Mouse (Mus musculus): ENCODE measurements around the gene Mrps7.
"Not testable (repeated sequence)": the region's sequence is repeated elsewhere in the genome, so short reads cannot be mapped to it uniquely, and the experiment has no call there.

Mrps7 gene

DNA sequence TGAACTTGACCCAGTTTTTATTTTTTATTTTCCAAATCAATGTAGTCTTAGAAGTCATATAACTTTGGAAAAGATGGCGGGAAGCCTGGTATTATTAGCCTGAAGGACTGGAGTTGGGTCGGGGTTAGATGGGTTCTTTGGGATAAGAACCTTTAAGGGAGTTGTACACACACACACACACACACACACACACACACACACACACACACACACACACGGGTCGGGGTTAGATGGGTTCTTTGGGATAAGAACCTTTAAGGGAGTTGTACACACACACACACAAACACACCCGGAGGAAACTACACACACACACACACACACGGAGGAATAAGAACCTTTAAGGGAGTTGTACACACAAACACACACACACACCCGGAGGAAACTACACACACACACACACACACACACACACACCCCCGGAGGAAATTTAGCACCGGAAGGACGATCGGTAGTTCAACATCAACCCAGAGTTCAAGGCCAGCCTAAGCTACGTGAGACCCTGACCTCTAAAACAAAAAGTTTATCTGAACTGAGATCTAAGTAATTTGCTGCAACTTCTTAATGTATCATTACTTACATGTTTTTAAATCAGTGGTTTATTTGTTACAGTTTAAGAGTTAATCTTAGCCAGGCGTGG is 24.9 kb downstream of the Mrps7 start:
- no peak for DNase-seq (ENCODE audit: extremely low spot score)

DNA sequence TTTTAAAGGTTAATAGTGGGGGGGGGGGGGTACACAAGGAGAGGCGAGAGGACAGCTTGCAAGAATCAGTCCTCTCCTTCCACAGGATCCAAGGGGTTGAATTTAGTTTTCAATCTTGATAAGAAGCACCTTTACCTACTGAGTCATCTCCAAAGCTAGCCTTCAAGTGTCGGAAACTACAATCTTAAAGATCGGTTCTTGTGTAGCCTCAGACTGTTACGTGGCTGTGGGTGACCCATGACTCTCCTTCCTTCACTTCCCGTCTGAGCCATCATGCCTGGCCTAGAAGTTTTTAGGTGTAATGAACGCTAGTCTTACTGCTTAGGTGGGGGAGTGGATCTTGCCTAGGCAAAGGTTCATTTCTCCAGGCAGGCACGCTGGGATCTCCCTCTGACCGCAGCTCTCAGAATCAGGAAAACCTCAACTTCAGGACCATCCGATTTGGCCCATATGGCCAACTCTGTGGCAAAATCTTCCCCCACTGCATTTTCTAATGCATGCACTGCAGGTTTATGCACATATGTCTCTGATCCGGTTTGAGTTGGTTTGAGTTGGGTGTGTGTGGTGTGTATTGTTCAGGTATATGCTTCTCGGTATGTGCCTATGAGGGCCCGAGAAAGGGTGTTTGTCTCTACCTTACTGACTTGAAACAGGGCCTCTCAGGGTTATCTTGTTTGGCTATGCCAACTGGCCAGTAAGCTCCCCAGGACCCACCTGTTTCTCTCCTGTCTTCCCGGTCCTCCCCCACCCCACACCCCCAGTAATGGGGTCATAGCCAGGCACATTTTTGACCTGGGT is 26.2 kb downstream of the Mrps7 start:
- no peak for DNase-seq (ENCODE audit: extremely low spot score)

DNA sequence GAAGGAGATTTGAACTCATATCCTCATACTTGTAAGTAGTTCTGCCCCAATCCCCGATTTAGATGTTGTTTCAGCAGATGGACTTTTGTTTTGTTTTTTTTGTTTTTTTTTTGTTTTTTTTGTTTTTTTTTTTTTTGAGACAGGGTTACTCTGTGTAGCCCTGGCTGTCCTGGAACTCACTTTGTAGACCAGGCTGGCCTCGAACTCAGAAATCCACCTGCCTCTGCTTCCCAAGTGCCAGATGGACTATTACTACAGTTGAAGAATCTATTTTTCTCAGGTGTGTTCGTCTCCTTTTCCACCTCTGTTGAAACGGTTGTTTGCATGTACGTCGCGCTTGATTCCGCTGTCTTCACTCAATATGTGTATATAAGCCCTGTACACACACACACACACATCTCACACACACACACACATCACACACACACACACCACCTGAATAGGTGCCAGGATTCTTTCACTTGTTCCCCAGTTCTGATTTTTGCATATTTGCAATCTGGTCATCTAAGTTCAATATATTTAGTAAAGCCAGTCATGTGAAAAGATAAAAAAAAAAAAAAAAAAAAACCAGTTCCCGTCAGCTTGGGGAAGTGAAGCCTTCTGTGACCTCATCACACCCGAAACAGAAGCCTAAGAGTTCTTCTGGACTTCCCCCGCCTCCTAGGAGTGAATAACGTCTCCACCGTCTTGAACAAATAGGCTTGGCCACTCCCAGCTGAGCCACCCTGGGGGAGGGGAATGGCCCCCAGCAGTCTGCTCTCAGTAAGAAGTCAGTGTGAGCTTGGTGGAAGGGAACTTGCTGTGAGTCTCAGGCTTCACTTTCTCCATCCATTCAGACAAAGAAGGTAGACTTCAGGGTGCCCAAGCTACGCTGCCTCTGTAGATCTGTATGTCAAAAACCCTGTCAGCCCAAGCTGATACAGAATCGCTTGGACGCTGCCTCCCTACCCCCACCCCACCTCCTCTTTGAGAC is 27.1 kb downstream of the Mrps7 start:
- no peak for DNase-seq (ENCODE audit: extremely low spot score)

GRCm38 (mm10) chr11:115631505-115631890 is 27.8 kb downstream of the Mrps7 start:
- peak; percentile 43 for DNase-seq (ENCODE audit: extremely low spot score)

DNA sequence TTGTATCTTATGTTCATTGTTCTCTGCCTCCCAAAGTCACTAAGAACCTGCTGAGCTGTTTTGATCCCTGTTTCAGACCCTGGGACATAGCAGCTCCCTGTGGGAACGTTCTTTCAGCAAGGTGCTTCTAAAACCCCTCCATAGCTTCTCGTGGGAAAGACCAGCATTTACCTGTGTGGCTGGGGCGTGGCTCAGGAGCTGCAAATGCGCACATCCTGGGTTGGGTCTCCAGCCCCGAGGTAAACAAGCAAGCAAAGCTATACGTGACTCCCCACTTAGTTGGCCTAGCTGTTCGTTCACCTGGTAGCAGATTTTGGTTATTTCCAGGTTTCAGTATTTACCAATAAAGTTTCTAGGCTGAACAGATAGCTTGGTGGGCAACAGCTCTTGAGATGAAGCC is 28.5 kb downstream of the Mrps7 start:
- DNase-seq (ENCODE audit: extremely low spot score): no peak

DNA sequence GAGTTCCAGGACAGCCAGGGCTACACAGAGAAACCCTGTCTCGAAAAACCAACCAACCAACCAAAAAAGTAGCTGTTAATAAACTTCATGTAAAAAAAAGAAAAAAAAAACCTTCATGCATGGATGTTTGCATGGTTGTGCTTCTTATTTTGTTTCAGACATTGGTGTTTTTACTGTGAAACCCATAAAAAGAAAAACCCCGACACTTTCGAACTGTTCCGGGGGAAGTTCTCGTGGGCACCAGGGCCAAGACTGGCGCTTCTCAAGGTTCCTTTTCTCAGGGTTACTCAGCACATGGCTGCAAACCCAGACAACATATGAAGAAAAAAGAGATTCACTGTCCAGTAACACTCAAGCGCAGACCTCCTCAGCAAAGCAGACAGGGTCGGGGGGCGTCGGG is 29.1 kb downstream of the Mrps7 start:
- no peak for DNase-seq (ENCODE audit: extremely low spot score)

DNA sequence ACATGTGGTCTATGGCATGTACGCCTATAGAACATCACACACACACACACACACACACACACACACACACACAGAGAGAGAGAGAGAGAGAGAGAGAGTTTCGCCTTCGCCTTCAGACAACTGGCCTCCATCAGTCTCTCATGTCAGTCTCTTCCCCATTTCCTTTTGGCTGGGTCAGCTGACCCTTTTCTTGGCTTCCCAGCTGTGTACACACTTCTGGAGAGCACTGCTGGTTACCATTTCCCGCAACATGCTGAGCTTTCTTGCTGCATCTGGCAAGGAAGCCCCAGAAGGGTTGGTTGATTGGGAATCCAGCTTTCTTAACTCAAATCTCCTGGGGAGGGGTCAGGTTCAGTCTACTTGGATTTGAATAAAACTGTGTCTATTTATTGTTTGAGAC is 30.4 kb downstream of the Mrps7 start:
- DNase-seq (ENCODE audit: extremely low spot score): no peak

DNA sequence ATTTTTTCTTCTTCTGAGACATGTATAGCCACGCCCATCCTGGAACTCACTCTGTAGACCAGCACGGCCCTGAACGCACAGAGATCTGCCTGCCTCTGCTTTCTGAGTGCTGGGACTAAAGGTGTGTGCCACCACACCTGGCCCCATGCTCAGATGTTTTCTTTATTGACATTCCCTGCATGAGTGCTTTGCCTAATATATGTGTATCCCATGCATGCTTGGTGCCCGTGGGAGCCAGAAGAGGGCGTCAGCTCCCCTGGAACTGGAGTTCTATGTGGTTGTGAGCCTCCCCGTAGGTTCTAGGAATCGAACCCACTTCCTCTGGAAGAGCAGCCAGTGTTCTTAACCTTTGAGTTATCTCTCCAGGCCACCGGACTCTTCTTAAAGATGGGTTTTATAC is 31.3 kb downstream of the Mrps7 start:
- DNase-seq (ENCODE audit: extremely low spot score): no peak

DNA sequence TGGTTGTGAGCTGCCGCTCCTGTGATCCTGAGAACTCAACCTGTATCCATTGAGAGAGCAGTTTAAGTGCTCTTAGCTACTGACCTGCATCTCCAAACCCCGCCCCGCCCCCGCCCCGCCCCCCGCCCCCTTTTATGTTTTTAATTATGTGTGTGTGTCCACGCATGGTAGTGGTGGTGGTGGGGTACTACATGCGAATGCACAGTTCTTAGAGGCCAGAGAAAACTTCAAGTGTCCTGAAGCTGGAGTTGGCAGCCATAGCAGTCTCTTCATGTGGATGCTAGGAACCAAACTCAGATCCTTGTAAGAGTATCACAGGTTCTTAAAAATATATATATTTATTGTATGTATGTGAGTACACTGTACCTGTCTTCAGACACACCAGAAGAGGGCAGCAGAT is 31.8 kb downstream of the Mrps7 start:
- no peak for DNase-seq (ENCODE audit: extremely low spot score)

GRCm38 (mm10) chr11:115636960-115637359 is 33.2 kb downstream of the Mrps7 start:
- DNase-seq (ENCODE audit: extremely low spot score): no peak

DNA sequence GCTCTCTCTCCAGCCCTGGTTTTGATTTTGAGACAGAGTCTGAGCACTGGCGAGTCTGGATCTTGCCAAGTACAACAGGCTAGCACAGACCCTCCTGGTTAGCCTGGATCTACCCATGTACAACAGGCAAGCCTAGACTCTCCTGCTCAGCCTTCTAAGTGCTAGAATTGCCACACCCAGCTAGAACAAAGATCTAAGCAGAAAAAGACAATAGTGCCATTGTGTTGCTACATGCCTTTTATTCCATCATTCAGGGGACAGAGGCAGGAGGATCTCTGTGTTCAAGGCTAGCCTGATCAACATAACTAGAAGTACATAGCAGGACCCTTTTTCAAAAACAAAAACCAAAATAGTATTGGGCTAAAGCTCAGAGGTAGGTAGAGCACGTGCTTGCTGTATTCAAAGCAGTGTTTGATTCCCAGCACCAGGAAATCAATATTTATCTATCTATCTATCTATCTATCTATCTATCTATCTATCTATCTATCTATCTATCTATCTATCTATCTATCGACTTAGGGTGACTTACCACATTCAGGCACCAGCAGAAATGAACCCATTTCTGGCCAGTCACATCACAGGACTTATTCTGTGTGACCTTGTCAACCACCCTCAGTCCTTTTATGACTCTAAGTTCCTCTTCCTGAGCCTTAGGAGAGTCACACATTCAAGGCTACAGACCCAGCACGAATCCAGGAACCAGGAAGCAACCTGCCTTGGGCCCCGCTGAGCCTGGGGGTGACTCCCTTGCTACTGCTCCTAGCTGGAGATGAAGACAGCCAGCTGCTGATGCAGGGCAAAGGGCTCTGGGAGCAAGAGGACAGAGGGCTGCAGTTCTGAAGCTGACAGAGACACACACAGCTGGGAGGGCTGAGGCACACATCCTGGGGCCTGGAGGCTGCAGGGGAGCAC is 35.0 kb downstream of the Mrps7 start:
- DNase-seq (ENCODE audit: extremely low spot score): no peak

GRCm38 (mm10) chr11:115639540-115639939 is 35.8 kb downstream of the Mrps7 start:
- no peak for DNase-seq (ENCODE audit: extremely low spot score)

- DNase-seq (ENCODE audit: extremely low spot score): no peak
Measured at GRCm38 (mm10) chr11:115640311-115640828, 36.6 kb downstream of the Mrps7 start.

DNA sequence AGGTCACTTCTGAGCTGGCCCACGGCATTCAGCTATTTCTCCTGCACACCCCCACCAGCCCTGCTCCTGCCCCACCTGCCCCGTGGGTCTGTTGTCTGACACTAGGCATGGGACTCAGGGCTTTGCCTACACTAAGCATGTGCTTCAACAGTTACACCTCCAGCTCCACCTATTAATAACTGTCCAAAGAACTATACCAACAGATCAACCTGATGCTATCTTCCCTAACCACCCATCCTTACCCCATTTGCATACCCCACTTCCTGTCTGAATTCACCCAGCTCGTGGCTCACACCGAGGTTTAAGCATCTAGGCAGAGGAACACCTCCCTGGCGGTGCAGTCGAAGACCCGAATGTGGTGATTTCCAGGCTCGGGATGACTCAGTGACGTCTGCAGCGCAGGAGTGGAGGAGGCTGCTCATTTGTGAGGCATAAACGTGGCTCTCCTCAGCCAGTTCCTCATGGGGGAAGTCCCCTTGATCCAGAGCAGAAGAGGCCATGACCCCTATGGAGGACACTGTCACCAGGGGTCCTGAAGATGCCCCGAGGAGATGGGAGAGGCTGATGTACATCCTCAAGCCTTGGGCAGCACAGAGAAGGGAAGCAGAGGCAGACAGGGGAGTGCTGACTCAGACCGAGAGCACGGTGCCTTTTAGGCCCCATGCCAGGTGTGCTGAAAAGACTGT is 37.4 kb downstream of the Mrps7 start:
- DNase-seq (ENCODE audit: extremely low spot score): no peak

DNA sequence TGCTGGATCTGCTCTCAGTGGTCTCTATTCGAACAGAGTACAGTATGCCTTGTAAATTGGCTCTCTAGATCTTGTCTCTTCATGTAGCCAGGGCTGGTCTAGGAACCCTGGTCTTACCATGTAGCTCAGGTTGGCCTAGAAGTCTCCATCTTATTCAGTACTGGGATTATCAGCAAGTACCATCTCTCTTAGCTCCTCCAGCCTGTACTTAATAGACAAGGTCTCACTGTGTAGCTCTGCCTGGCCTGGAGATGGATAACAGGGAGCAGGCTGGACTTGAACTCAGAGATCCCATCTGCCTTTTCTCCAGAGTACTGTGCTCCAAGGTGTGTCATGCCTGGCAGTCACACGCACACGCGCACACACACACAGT is 37.9 kb downstream of the Mrps7 start:
- no peak for DNase-seq (ENCODE audit: extremely low spot score)

DNA sequence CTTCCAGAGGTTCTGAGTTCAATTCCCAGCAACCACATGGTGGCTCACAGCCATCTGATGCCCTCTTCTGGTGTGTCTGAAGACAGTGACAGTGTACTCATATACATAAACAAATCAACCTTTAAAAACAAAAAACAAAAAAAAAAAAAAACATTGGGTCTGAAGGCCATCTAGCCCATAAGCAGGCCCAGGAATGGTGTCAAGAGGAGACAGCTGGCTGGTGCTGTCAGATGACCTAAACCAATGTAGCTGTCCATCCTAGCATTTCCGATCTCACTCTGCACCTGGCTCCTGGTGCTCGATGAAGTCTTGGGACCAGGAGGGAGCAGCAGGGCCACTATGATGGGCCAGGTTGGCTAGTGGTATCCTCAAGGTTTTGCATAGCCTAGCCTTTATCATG is 39.0 kb downstream of the Mrps7 start:
- no peak for DNase-seq (ENCODE audit: extremely low spot score)

- no peak for DNase-seq (ENCODE audit: extremely low spot score)
Measured at GRCm38 (mm10) chr11:115643265-115643664, 39.5 kb downstream of the Mrps7 start.

DNA sequence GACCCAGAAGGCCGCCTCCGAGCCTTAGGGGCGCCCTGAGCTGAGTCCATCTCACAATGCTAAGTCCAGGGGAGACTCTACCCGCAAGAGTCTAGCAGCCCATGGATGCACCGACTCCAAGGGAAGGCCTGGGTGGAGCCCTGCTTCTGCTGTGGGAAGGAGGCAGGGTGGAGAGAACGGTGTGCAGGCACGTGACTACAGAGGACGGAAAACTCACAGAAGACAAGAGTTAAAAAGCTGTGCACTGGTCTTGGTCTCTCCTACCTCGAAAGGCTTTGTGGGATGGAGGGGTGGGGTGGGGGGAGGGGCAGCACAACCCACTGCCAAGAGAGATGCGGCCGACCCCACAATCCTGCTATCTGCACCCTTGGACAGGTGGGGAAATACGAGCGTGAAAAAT is 40.6 kb downstream of the Mrps7 start:
- DNase-seq (ENCODE audit: extremely low spot score): no peak

GRCm38 (mm10) chr11:115645498-115645897 is 41.8 kb downstream of the Mrps7 start:
- not testable (repeated sequence) for DNase-seq (ENCODE audit: extremely low spot score)

GRCm38 (mm10) chr11:115646439-115646838 is 42.7 kb downstream of the Mrps7 start:
- no peak for DNase-seq (ENCODE audit: extremely low spot score)

DNA sequence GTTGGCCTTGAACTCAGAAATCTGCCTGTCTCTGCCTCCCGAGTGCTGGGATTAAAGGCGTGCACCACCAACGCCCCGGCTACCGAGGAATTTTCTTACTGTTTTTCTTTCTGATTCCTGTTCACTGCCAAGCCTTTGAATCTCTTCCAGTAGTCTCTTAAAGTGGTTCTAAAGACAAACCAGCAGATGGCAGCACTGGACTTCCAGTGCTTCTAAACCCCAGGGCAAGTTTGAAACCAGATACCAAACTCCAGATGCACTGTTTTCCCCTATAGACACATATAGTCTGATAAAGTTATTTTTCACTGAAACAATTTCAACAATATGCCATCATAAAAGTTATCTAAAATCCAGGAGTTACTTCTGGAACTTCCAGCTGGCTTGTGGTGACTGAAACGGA is 43.7 kb downstream of the Mrps7 start:
- DNase-seq (ENCODE audit: extremely low spot score): peak; percentile 39

Measured in embryo, embryonic 9.5 days (tissue).